Mouse (Mus musculus) v-Abl transformed pro-B cells (cell line): ENCODE measurements around the gene Ackr4.

Experiments
- in situ Hi-C, 2 experiments: fragments of 400-800 bp; cut with MboI; formaldehyde crosslinking; loops; one replicate each; pipeline ENCODE4 v1.15.1; 2025; ENCODE audit not compliant: unreplicated experiment in 2 of 2

Ackr4 gene

GRCm38 (mm10) chr9:104108571-104109143 lies 18.1 kb downstream of the Ackr4 start:
- in situ Hi-C loops, result no loop called here

DNA sequence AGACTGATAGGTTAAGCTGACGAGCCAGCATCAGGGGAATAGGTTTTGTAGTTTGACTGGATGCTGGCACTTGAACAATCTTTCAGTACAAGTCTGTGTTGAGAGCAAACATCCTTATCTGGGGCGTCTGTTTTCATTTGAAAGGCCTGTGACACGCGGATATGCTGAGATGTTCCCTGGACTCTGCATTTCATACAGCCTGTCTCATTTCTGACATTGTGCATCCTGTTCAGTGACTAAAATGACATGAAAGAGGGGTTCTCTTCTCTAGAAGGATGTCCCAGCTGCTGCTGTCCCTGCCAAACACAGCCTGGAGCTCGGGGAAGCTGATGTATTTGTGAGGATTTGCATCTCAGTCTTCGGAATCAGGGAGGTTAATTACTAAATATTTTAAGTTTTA lies 19.3 kb downstream of the Ackr4 start:
- in situ Hi-C loops, result no loop called here

GRCm38 (mm10) chr9:104106930-104107329 lies 19.8 kb downstream of the Ackr4 start:
- in situ Hi-C loops, result no loop called here

GRCm38 (mm10) chr9:104104986-104105385 lies 21.7 kb downstream of the Ackr4 start:
- in situ Hi-C loops, result no loop called here

- in situ Hi-C loops, result no loop called here
Observed at GRCm38 (mm10) chr9:104102901-104103300, 23.8 kb downstream of the Ackr4 start.

DNA sequence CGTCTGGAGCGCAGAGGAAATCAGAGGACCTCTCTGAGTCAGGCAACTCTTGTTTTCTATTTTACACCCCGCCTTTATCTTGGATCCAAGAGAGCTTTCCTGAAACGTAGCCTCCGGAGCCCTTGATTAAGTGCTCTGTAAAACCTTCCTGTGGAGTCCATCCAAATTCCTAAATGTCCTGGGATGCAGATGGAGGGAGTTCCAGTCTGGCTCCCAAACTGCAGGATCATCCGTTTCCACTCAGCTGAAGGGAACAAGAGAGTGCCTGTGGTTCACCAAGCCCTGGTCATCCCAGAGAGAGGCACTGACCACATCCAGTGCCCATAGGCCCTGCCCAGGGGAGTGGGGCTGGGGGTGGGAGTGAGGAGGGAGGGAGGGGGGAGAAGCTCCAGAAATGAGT lies 24.4 kb downstream of the Ackr4 start:
- in situ Hi-C loops, result no loop called here

DNA sequence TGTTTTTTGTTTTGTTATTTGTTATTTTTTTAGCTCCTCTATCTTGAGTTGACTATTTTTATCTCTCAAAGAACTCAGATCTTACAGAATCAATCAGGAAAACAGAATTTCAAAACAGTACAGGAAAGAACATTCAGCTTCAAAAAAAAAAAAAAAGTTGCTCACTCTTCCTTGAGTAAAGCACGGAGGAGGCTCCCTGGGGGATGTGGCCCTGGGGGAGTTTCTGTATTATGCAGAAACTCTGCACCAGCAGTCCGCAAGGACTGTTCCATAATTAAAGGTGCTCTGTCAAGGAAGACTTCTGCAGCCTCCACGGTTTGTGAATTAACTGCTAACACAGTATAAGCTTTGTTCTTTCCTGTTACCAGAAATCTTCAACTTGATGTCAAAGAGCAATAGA lies 25.3 kb downstream of the Ackr4 start:
- in situ Hi-C loops, result no loop called here

DNA sequence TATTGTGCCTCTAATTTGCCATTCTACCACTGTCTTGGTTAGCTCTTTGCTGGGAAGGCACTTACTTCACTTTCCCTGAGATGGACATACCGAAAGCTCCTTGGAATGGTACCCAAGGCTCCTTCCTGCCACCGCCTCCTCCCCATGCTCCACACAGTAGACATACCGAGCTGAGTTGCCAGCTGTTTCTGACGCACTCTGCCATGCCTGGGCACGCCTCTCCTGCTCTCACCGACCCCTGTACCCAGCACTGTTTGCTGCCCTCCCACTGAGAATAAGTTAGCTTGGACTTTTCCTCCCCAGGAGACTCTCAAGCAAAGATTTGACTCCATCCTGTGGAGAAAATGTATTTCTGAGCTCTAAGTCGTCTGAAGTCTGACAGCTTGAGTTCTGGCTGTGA lies 25.9 kb downstream of the Ackr4 start:
- in situ Hi-C loops, result no loop called here

- in situ Hi-C loops, result no loop called here
Observed at GRCm38 (mm10) chr9:104099060-104099459, 27.7 kb downstream of the Ackr4 start.

DNA sequence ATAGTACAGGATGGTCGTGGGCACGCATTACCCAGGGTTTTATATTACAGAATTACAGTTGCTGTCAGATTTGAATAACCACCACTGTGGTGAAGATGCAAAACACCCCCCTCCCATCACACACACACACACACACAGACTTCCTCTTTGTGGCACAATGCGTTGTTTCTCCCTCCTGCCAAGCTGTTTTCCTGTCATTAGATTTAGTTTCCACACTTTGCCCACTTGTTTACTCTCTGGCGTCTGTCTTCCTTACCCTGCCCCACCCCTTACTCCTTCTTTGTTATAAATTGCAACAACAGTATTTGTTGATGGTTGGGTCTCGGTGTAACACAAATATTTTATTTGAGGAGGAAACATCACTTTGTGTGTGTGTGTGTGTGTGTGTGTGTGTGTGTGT lies 28.5 kb downstream of the Ackr4 start:
- in situ Hi-C loops, result no loop called here

- in situ Hi-C loops, result no loop called here
Observed at GRCm38 (mm10) chr9:104092945-104093344, 33.8 kb downstream of the Ackr4 start.

DNA sequence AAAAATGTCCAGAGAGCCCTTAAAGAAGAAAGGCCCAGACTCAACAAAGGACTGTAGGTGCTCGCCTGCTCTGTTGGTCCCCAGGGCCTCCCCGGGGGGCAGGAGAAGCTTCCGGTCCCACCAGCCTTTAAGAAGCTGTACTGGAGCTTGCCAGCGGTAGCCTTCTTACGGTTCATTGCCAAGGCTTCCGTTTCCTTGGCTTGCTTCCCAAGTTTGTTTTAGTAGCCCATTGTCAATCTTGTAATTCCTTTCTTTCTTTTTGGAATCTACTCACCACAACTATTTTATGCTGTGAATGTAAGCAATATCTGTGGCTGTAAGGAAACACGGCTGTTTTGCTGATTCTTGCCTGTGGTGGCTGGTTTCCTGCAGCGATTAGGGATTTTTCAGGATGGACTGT lies 38.2 kb downstream of the Ackr4 start:
- in situ Hi-C loops, result no loop called here

DNA sequence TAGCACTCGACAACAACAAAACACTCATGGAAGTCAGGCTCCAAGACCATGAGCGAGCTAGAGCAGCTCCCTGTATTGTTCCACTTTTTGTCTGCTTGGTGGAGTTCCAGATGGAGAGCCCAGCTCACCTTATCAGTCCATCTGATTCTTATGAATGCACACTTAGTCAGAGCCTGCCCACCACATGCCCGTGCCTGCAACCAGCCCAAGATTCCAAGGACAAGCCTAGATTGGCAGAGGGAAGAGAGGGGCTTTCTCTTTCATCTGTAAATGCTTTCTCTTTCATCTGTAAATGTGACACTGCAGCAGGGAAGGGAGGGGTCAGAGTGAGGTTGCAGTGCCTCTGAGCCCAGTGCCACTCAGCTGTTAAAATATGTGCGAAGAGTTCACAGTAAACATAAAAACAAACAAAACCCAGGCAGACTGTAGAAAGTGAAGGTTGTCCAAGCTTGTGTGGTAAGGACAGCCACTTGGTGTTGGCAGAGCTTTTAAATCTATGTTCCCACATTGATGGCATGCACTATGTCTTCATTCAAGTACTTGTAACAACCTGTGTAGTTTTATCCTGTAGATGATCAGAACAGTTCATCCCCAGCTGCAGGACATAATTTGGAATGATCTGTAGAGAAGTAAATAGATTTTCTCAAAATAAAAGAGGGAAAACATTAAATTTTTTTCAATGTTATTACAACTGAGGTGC lies 40.9 kb downstream of the Ackr4 start:
- in situ Hi-C loops, result no loop called here

DNA sequence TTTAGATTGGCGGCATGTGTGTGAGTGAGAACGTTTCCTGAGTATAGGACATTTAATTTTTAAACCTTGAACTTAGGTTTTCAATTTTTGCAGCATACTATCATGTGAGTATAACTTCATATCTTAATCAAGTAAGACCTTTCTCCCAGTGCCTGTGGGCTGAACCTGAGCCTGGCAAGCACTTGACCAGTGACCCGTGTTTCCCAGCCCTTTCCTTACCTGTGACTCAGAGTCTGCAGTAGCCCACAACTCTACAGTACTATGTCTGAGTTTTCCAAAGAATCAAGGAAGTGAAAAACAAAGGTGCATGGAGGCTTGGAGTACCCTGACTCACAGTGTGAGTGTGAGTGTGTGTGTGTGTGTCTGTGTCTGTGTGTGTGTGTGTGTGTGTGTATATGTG lies 46.7 kb downstream of the Ackr4 start:
- in situ Hi-C loops, result no loop called here

DNA sequence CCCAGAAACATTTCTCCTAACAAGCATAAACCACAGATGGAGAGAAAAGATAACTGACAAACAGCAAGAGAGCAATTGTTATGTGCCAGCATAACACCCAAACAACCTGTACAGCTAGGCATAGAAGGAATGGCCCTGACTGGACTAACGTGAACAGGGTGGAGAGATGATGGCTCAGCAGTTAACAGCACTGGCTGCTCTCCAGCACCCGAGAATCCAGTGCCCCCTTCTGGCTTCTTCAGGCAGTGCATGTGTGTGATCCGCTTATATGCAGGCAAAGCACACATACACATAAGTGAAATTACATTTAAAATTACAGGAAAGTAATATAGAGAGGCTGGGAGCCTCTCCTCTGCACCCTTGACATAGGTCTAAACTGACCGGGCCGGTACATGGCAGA lies 47.4 kb downstream of the Ackr4 start:
- in situ Hi-C loops, result loop anchor here in 1 of 2 experiments (10.0 kb wide), 2 partner anchors 225 to 585 kb away; no protein-coding TSS in a partner anchor

DNA sequence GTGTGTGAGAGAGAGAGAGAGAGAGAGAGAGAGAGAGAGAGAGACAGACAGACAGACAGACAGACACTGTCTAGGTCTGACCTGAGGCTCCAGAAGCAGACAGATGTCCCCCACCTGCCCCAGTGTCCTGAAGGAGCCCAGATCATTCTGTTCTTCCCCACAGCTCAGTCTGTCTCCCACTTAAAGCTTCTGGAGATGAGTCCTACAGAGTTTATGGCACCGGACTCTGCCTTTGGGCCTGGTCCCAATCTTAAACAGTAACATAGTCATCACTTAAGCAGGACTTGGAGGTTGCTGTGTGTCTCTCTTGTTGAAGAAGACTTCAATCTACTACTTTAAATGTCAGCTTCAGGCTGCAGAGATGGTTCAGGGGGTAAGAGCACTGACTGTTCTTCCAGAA lies 48.0 kb downstream of the Ackr4 start:
- in situ Hi-C loops, result loop anchor here in 1 of 2 experiments (10.0 kb wide), 2 partner anchors 226 to 584 kb away; no protein-coding TSS in a partner anchor

DNA sequence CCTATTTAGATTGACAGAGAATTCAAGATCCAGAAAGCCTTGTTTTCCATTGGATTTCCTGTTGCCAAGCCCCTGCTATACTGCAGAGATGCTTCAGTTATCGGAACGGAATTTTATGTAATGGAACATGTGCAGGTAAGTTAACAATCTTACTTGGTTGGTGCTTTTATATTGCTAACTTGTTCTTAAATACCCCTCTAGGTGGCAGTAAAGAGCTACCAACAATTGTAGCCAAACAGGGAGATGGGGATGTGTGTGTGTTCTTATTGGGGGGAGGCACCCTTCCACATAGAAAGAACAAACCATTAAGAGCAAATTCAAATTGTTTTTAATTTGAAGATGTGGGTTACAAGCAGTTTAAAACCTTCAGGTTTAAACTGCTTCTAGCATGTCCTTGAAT lies 50.9 kb downstream of the Ackr4 start:
- in situ Hi-C loops, result loop anchor here in 1 of 2 experiments (10.0 kb wide), 2 partner anchors 229 to 581 kb away; no protein-coding TSS in a partner anchor

GRCm38 (mm10) chr9:104070863-104071604 lies 55.7 kb downstream of the Ackr4 start:
- in situ Hi-C loops, result loop anchor here (10.0 to 25.0 kb wide), 3 partner anchors 234 to 1316 kb away; partner anchors contain the start of genes Aste1 (in 1 of the 2) and Nek11 (in 1 of the 2)

GRCm38 (mm10) chr9:104070241-104070640 lies 56.5 kb downstream of the Ackr4 start:
- in situ Hi-C loops, result loop anchor here (10.0 to 25.0 kb wide), 3 partner anchors 235 to 1317 kb away; partner anchors contain the start of genes Aste1 (in 1 of the 2) and Nek11 (in 1 of the 2)

GRCm38 (mm10) chr9:104064571-104064970 lies 62.2 kb downstream of the Ackr4 start:
- in situ Hi-C loops, result loop anchor here (10.0 to 25.0 kb wide), 2 partner anchors 310 to 1323 kb away; partner anchors contain the start of genes Aste1 (in 1 of the 2) and Nek11 (in 1 of the 2)
